Mouse (Mus musculus): ENCODE data around the gene Fam168a. TPM values are rescaled to one million over a fixed set of nuclear protein-coding genes. Genes with fewer than 3 reads are reported as not detected.
A peak's percentile ranks its signal among the peaks of the same experiment; 100 is the strongest.

Fam168a gene
- polyA plus RNA-seq, 1 experiment from 2014 or later = 27.8 TPM

Small RNAs within 50 kb of the gene (microRNA-seq; reads per million reads assigned to microRNA genes)
- 158 reads per million, percentile 61 among the genes with 10 or more reads in this experiment for gene Mir3102

Other genes with a start within 250 kb of the Fam168a start
- 0.07 and 0.24 TPM in 2 replicates for gene Ucp3, start 233.6 kb upstream of the Fam168a start, polyA plus RNA-seq (2015; fragmentation: Nextera tagmentation; extraction: Ambion mirVana)
- 189 and 197 TPM in 2 replicates for gene Ucp2, start 213.3 kb upstream of the Fam168a start, polyA plus RNA-seq (2015; fragmentation: Nextera tagmentation; extraction: Ambion mirVana)
- gene Dnajb13, start 191.7 kb upstream of the Fam168a start, polyA plus RNA-seq (2015; fragmentation: Nextera tagmentation; extraction: Ambion mirVana) = 0.19 and 0.29 TPM in 2 replicates
- gene Coa4, start 169.6 kb upstream of the Fam168a start, polyA plus RNA-seq (2015; fragmentation: Nextera tagmentation; extraction: Ambion mirVana) = 23.0 and 23.1 TPM in 2 replicates
- 82.4 and 91.0 TPM in 2 replicates for gene Rab6a, start 99.2 kb upstream of the Fam168a start, polyA plus RNA-seq (2015; fragmentation: Nextera tagmentation; extraction: Ambion mirVana)
- gene Mrpl48, start 98.3 kb upstream of the Fam168a start, polyA plus RNA-seq (2015; fragmentation: Nextera tagmentation; extraction: Ambion mirVana) = 76.8 and 83.0 TPM in 2 replicates
- gene Plekhb1, start 44.2 kb upstream of the Fam168a start, polyA plus RNA-seq (2015; fragmentation: Nextera tagmentation; extraction: Ambion mirVana) = 1.8 and 2.4 TPM in 2 replicates
- 2.9 and 3.7 TPM in 2 replicates for gene Relt, start 156.8 kb downstream of the Fam168a start, polyA plus RNA-seq (2015; fragmentation: Nextera tagmentation; extraction: Ambion mirVana)
- 5.2 and 5.7 TPM in 2 replicates for gene Arhgef17, start 225.5 kb downstream of the Fam168a start, polyA plus RNA-seq (2015; fragmentation: Nextera tagmentation; extraction: Ambion mirVana)

Data from heart, embryonic 13.5 days (tissue).